Mouse (Mus musculus): ENCODE measurements around the gene Rere.

DNA sequence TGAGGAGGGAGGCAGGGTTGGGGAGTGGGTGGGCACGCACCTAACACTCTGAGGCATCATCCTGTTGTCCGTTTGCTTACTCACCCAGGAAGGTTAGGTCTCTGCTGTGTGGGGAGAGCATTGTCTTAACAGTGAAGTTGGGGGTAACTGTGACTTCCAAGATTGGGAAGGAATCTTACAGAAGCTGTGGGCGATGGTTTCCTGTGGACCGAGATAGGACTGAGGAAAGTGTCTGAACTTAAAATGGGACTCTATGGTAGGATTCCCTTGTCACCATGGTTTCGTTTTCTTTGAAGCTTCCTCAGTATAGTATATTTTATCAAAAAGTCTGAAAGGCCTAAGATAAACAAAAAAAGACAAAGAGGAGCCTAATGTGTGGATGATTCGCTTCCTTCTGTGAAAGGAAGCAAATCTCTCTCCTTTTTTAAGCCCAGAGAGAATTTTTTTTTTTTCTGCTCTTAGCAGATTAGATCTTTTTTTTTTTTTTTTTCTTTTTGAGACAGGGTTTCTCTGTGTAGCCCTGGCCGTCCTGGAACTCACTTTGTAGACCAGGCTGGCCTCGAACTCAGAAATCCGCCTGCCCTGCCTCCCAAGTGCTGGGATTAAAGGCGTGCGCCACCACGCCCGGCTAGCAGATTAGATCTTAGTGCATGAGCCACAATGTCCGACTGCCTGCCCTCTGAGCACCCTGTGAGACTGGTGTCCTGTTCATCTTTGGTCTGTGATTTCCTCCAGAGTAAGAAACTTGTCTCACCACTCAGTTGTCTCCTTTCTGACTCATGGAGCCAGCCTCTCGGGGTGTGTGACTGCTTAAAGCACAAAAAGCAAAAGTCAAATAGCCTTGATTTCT is 271.5 kb downstream of the Rere start:
- TF ChIP-seq CTCF (conservative IDR thresholded peaks at IDR 0.05 in 1 of 2, IDR thresholded peaks at IDR 0.05 in 1 of 2; ENCODE audit: low read depth in 2 of 2, low read length in 2 of 2) (no peak), UBTF (IDR thresholded peaks at IDR 0.05; ENCODE audit: low read depth, low read length) (no peak), POLR2A (IDR thresholded peaks at IDR 0.05; ENCODE audit: low read depth, low read length) (no peak), ZMIZ1 (IDR thresholded peaks at IDR 0.05; ENCODE audit: low read depth, low read length) (no peak), JUND (conservative IDR thresholded peaks at IDR 0.05; ENCODE audit: low read depth, low read length) (no peak), NRF1 (IDR thresholded peaks at IDR 0.05; ENCODE audit: low read depth, low read length) (no peak), TBP (conservative IDR thresholded peaks at IDR 0.05; ENCODE audit: low read depth, low read length) (no peak), ZC3H11A (IDR thresholded peaks at IDR 0.05; ENCODE audit: low read depth, low read length) (no peak), CHD2 (IDR thresholded peaks at IDR 0.05; ENCODE audit: low read length) (no peak), TCF12 (IDR thresholded peaks at IDR 0.05; ENCODE audit: low read depth, low read length) (no peak), USF2 (conservative IDR thresholded peaks at IDR 0.05; ENCODE audit: low read depth, low read length) (no peak), KAT2A (IDR thresholded peaks at IDR 0.05; ENCODE audit: insufficient replicate concordance, low read length) (no peak), MAX (IDR thresholded peaks at IDR 0.05; ENCODE audit: low read length) (no peak), MXI1 (IDR thresholded peaks at IDR 0.05; ENCODE audit: low read depth, low read length) (no peak)

Data from CH12.LX (cell line).